Mouse (Mus musculus) kidney, postnatal 14 days (tissue): Measurements from ENCODE around the gene Gm11096.

Experiments used
- DNase-seq: peaks from one replicate; pipeline ENCODE4 v3.0.0; 2022; ENCODE audit warnings: mixed read lengths

The Gm11096 gene

GRCm38 (mm10) chr17:81441463-81441862 is at the start of gene Gm11096:
Gene Gm11096, plus strand, starts transcription at chr17:81441763.
- no peak for DNase-seq

GRCm38 (mm10) chr17:81393040-81393439 is 48.5 kb upstream of the Gm11096 start:
- no peak for DNase-seq

- DNase-seq = no peak
These were observed 47.4 kb upstream of the Gm11096 start for GRCm38 (mm10) chr17:81394124-81394523.

GRCm38 (mm10) chr17:81397434-81397833 is 44.1 kb upstream of the Gm11096 start:
- DNase-seq = no peak

- no peak for DNase-seq
These were observed 41.2 kb upstream of the Gm11096 start for GRCm38 (mm10) chr17:81400377-81400776.

GRCm38 (mm10) chr17:81402636-81403035 is 38.9 kb upstream of the Gm11096 start:
- no peak for DNase-seq

- DNase-seq = peak; percentile 17
These were observed 38.4 kb upstream of the Gm11096 start for GRCm38 (mm10) chr17:81403121-81403520.

GRCm38 (mm10) chr17:81404225-81404624 is 37.3 kb upstream of the Gm11096 start:
- DNase-seq = no peak

- DNase-seq = no peak
These were observed 28.8 kb upstream of the Gm11096 start for GRCm38 (mm10) chr17:81412736-81413135.

- no peak for DNase-seq
These were observed 25.0 kb upstream of the Gm11096 start for GRCm38 (mm10) chr17:81416361-81417114.

GRCm38 (mm10) chr17:81419802-81420459 is 21.6 kb upstream of the Gm11096 start:
- no peak for DNase-seq

GRCm38 (mm10) chr17:81424256-81424912 is 17.2 kb upstream of the Gm11096 start:
- DNase-seq = no peak

- DNase-seq = no peak
These were observed 14.3 kb upstream of the Gm11096 start for GRCm38 (mm10) chr17:81427245-81427644.

- DNase-seq = no peak
These were observed 8.8 kb upstream of the Gm11096 start for GRCm38 (mm10) chr17:81432733-81433132.

GRCm38 (mm10) chr17:81433148-81433547 is 8.4 kb upstream of the Gm11096 start:
- DNase-seq = peak; percentile 62

- no peak for DNase-seq
These were observed 13.7 kb downstream of the Gm11096 start for GRCm38 (mm10) chr17:81455269-81455668.

GRCm38 (mm10) chr17:81455977-81456376 is 14.4 kb downstream of the Gm11096 start:
- no peak for DNase-seq

- DNase-seq = no peak
These were observed 17.8 kb downstream of the Gm11096 start for GRCm38 (mm10) chr17:81459379-81459778.

GRCm38 (mm10) chr17:81468941-81469340 is 27.4 kb downstream of the Gm11096 start:
- no peak for DNase-seq

GRCm38 (mm10) chr17:81473363-81473762 is 31.8 kb downstream of the Gm11096 start:
- DNase-seq = no peak

GRCm38 (mm10) chr17:81477420-81477819 is 35.9 kb downstream of the Gm11096 start:
- no peak for DNase-seq

GRCm38 (mm10) chr17:81479807-81480206 is 38.2 kb downstream of the Gm11096 start:
- no peak for DNase-seq

GRCm38 (mm10) chr17:81480351-81481161 is 39.0 kb downstream of the Gm11096 start:
- DNase-seq = peak; percentile 86
